Mouse (Mus musculus): ENCODE measurements around the gene Cabp4. TPM values are rescaled to one million over a fixed set of nuclear protein-coding genes. Genes with fewer than 3 reads are reported as not detected.
A peak's percentile ranks its signal among the peaks of the same experiment; 100 is the strongest.

Gene Cabp4
- total and polyA plus RNA-seq, 3 experiments: 2.8 to 11.8 (median 6.4) TPM

GRCm38 (mm10) chr19:4169378-4169784, 25.5 kb upstream of the Cabp4 start:
- Histone ChIP-seq H3K9ac (ENCODE audit: insufficient read depth, low read depth) (peak overlapping the region; percentile 79), H3K27me3 (replicated peaks) (no peaks in the 10 kb centered on the region), H3K4me2 (ENCODE audit: insufficient read depth, low read depth, poor library complexity, severe bottlenecking) (peak overlapping the region; percentile 72), H3K9me3 (replicated peaks; ENCODE audit: low read length) (peaks cover 2% of the 10 kb centered on the region), H3K79me2 (replicated peaks; ENCODE audit: control insufficient read depth, extremely low read depth, insufficient read depth, poor library complexity, severe bottlenecking) (no peaks in the 10 kb centered on the region), H3K4me1 (ENCODE audit: control insufficient read depth in 1 of 2, insufficient read depth in 2 of 2) (peaks cover 11 to 52% of the 10 kb centered on the region in 2 experiments), H3K4me3 (replicated peaks in 1 of 3; ENCODE audit: low read depth in 2 of 3, low read length in 2 of 3, poor library complexity in 1 of 3) (peak overlapping the region; percentile 41 to 62 (median 53)), H3K36me3 (replicated peaks in 1 of 2; ENCODE audit: control insufficient read depth in 1 of 2, insufficient read depth in 1 of 2, low read length in 1 of 2) (peaks cover 0 to 29% of the 10 kb centered on the region in 2 experiments), H3K27ac (ENCODE audit: insufficient read depth, low read depth) (peak overlapping the region; percentile 65)
- DNase-seq (ENCODE audit: extremely low read depth): peak; percentile 96
- in situ Hi-C loops (cut with MboI; ENCODE audit: low pct_ligation_motif_present, low pct_unique_long_range_greater_than_20kb, low sequenced_read_pairs) (no loop called here), dilution Hi-C loops (cut with MboI; ENCODE audit: extremely low pct_ligation_motif_present, extremely low pct_unique_long_range_greater_than_20kb, low sequenced_read_pairs) (no loop called here)
- no peak for TF ChIP-seq MAZ (IDR thresholded peaks at IDR 0.05; ENCODE audit: low read depth, low read length)
- peak; percentile 36; the same call in 1 of the 2 replicates for TF ChIP-seq MEF2A (IDR thresholded peaks at IDR 0.05; ENCODE audit: borderline replicate concordance, low read depth, low read length)
- peak; percentile 57 for TF ChIP-seq NRF1 (IDR thresholded peaks at IDR 0.05; ENCODE audit: low read depth, low read length)
- no peak for TF ChIP-seq ZNF384 (IDR thresholded peaks at IDR 0.05; ENCODE audit: low read depth, low read length)
- no peak; the same call in 1 of the 2 replicates for TF ChIP-seq NELFE (IDR thresholded peaks at IDR 0.05; ENCODE audit: low read depth, low read length)
- TF ChIP-seq RCOR1 (conservative IDR thresholded peaks at IDR 0.05; ENCODE audit: low read depth, low read length): no peak
- 0 out of 2 replicates have a peak, but pooled peaks have one; percentile 50 for TF ChIP-seq TBP (conservative IDR thresholded peaks at IDR 0.05; ENCODE audit: low read depth, low read length)
- peak; percentile 51; the same call in 1 of the 2 replicates for TF ChIP-seq BHLHE40 (IDR thresholded peaks at IDR 0.05; ENCODE audit: low read depth, low read length)
- peak; percentile 85 for TF ChIP-seq SIN3A (IDR thresholded peaks at IDR 0.05; ENCODE audit: low read length)
- no peak for TF ChIP-seq USF1 (IDR thresholded peaks at IDR 0.05; ENCODE audit: low read depth, low read length)
- peak; percentile 78 for TF ChIP-seq ZMIZ1 (IDR thresholded peaks at IDR 0.05; ENCODE audit: low read depth, low read length)
- TF ChIP-seq RAD21 (IDR thresholded peaks at IDR 0.05; ENCODE audit: low read depth, low read length): peak; percentile 60
- TF ChIP-seq HCFC1 (IDR thresholded peaks at IDR 0.05; ENCODE audit: low read depth, low read length): peak; percentile 45; the same call in 1 of the 2 replicates
- 0 out of 2 replicates have a peak, but pooled peaks have one; percentile 5 for TF ChIP-seq MAFK (IDR thresholded peaks at IDR 0.05; ENCODE audit: insufficient replicate concordance, low read length)
- TF ChIP-seq POLR2A (IDR thresholded peaks at IDR 0.05; ENCODE audit: low read depth, low read length): peak; percentile 76
- peak; percentile 37; the same call in 1 of the 2 replicates for TF ChIP-seq MAX (IDR thresholded peaks at IDR 0.05; ENCODE audit: low read length)
- TF ChIP-seq MXI1 (IDR thresholded peaks at IDR 0.05; ENCODE audit: low read depth, low read length): peak; percentile 74
- TF ChIP-seq ELF1 (IDR thresholded peaks at IDR 0.05; ENCODE audit: low read depth, low read length): peak; percentile 32; the same call in 1 of the 2 replicates
- peak; percentile 87 for TF ChIP-seq SMC3 (IDR thresholded peaks at IDR 0.05; ENCODE audit: low read depth, low read length)
- TF ChIP-seq IRF4 (IDR thresholded peaks at IDR 0.05; ENCODE audit: low read depth, low read length): peak; percentile 48; the same call in 1 of the 2 replicates
- no peak for TF ChIP-seq EP300 (IDR thresholded peaks at IDR 0.05; ENCODE audit: low read length)
- TF ChIP-seq TCF12 (IDR thresholded peaks at IDR 0.05; ENCODE audit: low read depth, low read length): peak; percentile 62; the same call in 1 of the 2 replicates
- TF ChIP-seq MYC (IDR thresholded peaks at IDR 0.05; ENCODE audit: low read depth, low read length): peak; percentile 36; the same call in 1 of the 2 replicates
- TF ChIP-seq ZKSCAN1 (IDR thresholded peaks at IDR 0.05; ENCODE audit: borderline replicate concordance, low read depth, low read length): no peak
- TF ChIP-seq UBTF (IDR thresholded peaks at IDR 0.05; ENCODE audit: low read depth, low read length): peak; percentile 92; the same call in 1 of the 2 replicates
- TF ChIP-seq CHD1 (IDR thresholded peaks at IDR 0.05; ENCODE audit: low read depth, low read length): no peak
- no peak for TF ChIP-seq E2F4 (IDR thresholded peaks at IDR 0.05; ENCODE audit: insufficient replicate concordance, low read depth, low read length)
- no peak for TF ChIP-seq PAX5 (IDR thresholded peaks at IDR 0.05; ENCODE audit: low read length)
- TF ChIP-seq ZC3H11A (IDR thresholded peaks at IDR 0.05; ENCODE audit: low read depth, low read length): no peak; the same call in 1 of the 2 replicates
- TF ChIP-seq KAT2A (IDR thresholded peaks at IDR 0.05; ENCODE audit: insufficient replicate concordance, low read length): no peak
- no peak for TF ChIP-seq CHD2 (IDR thresholded peaks at IDR 0.05; ENCODE audit: low read length)
- peak in 1 of 2 experiments; percentile 99; a peak in 2 of 4 replicates for TF ChIP-seq CTCF (conservative IDR thresholded peaks at IDR 0.05 in 1 of 2, IDR thresholded peaks at IDR 0.05 in 1 of 2; ENCODE audit: low read depth in 2 of 2, low read length in 2 of 2)

Measured in CH12.LX (cell line).